Mouse (Mus musculus): Measurements from ENCODE around the gene Psg27. TPM values are rescaled to one million over a fixed set of nuclear protein-coding genes. Genes with fewer than 3 reads are reported as not detected.
"Not testable (repeated sequence)": the region's sequence is repeated elsewhere in the genome, so short reads cannot be mapped to it uniquely, and the experiment has no call there.

Psg27 gene
- not detected in 2 replicates for polyA plus RNA-seq (2015; fragmentation: Nextera tagmentation; extraction: Ambion mirVana)

DNA sequence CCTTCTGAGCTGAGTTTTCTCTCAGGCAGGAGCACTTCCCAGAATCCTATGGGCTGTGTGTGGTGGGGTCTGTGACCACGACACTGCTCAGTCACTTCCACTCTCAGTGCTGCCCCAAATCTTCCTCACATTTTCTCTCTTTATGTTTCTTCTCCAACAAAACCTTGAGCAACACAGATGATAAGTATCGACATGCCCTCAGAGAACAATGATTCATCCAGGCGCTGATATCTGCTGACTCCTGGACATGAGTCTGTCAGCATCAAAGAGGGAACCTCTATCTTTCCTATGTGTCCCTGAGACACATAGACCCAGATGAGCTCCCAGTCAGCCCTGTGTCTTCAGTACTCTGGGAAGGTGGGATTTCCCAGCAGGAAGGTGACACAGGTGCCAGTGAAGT, at the start of gene Psg27:
Psg27 (minus strand) TSS at position 101 of the 400 bp plus-strand sequence.
- Histone ChIP-seq H3K4me3 (no peak within 1 kb of the TSS), H3K9ac (no peak within 1 kb of the TSS), H3K27me3 (no peaks in the 10 kb centered on the region), H3K4me2 (no peak within 1 kb of the TSS), H3K27ac (no peak within 1 kb of the TSS), H3K4me1 (no peaks in the 10 kb centered on the region), H3K9me3 (no peaks in the 10 kb centered on the region), H3K36me3 (no peaks in the 10 kb centered on the region)
- WGBS, result 82% methylated on average over 3 of the region's 3 CpGs
- ATAC-seq (ENCODE audit: insufficient number of reproducible peaks, low FRiP score, low TSS enrichment, low read depth), result no peak

DNA sequence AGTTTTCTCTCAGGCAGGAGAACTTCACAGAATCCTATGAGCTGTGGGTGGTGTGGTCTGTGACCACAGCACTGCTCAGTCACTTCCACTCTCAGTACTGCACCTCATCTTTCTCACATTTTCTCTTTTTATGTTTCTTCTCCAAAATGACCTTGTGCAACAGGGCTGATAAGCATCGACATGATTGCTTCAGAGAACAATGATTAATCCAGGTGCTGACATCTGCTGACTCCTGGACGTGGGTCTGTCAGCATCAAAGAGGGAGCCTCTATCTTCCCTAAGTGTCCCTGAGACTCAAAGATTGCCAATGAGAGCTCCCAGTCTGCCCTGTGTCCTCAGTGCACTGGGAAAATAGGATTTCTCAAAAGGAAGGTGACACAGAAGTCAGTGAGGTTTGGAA, 49.3 kb upstream of the Psg27 start, which contains the start of gene Psg23:
Psg23 (minus strand) TSS at position 101 of the 400 bp plus-strand sequence.
- H3K4me1 ChIP-seq; H3K27ac ChIP-seq; H3K4me2 ChIP-seq; H3K9ac ChIP-seq; ATAC-seq (ENCODE audit: insufficient number of reproducible peaks, low FRiP score, low TSS enrichment, low read depth); H3K4me3 ChIP-seq; H3K9me3 ChIP-seq; H3K36me3 ChIP-seq; H3K27me3 ChIP-seq: not testable (repeated sequence)
- WGBS, result 68% methylated on average over 2 of the region's 2 CpGs

DNA sequence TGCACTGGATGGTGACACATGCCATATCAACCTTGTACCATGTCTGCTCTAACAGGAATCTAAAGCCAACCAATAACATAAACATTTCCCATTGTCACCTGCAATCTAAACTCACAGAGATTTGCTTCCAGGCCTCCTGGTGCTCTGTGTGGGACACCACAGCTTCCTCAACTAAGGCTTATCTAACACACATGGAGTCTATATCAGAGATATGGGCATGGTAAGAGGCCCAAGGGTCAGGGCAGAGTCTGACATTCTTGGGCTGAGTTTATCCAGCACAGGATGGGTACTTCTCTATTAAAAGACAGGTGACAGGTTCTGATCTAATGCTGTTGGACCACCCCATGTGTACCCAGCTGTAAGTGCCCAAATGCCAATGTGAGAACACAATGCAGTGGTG, 7.3 kb downstream of the Psg27 start:
- Histone ChIP-seq H3K9ac (no peak overlapping the region), H3K27me3 (no peaks in the 10 kb centered on the region), H3K9me3 (no peaks in the 10 kb centered on the region), H3K4me2 (no peak overlapping the region), H3K4me1 (no peaks in the 10 kb centered on the region), H3K36me3 (no peaks in the 10 kb centered on the region), H3K27ac (no peak overlapping the region), H3K4me3 (no peak overlapping the region)
- ATAC-seq (ENCODE audit: insufficient number of reproducible peaks, low FRiP score, low TSS enrichment, low read depth), result no peak

DNA sequence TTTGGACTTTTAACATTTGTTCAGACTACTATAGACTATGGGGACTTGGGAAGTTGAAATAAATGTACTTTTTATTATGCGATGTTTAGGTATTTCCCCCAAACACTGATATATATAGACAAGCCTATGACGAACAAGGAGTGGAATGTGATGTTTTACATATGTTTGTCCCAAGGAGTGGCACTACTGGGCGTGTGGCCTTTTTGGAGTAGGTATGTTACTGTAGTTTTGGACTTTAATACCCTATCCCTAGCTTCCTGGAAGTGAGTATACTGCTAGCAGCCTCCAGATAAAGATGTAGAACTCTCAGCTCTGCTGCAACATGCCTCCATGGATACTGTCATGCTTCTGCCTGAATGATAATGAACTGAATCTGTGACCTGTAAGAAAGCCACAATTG, 11.4 kb downstream of the Psg27 start:
- H3K36me3 ChIP-seq; ATAC-seq (ENCODE audit: insufficient number of reproducible peaks, low FRiP score, low TSS enrichment, low read depth): not testable (repeated sequence)
- 80% methylated on average over 3 of the region's 3 CpGs for WGBS

DNA sequence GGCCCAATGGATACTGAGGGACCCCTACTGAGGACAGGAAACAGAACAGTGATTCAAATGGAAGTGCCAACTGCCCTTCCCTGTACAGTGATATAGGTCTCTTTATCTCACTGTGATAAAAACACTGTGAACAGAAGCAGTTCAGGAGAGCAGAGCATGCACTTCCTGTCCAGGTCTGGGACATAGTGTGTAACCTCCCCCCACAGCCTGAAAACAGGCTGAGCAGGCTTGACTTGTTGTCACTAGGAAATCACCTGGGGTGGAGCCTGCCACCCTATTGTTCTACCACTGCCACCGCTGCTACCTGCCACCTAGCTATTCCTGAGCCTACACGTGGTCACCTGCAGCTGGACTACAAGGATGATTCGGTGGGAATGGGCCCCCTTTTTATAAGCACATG, 33.7 kb downstream of the Psg27 start:
- ATAC-seq (ENCODE audit: insufficient number of reproducible peaks, low FRiP score, low TSS enrichment, low read depth), result no peak
- H3K4me3 ChIP-seq, result no peak overlapping the region
- no peak overlapping the region for H3K27ac ChIP-seq
- H3K36me3 ChIP-seq, result no peaks in the 10 kb centered on the region
- H3K9me3 ChIP-seq, result no peaks in the 10 kb centered on the region
- no peak overlapping the region for H3K9ac ChIP-seq
- 63% methylated on average over 3 of the region's 3 CpGs for WGBS
- H3K27me3 ChIP-seq, result no peaks in the 10 kb centered on the region
- no peaks in the 10 kb centered on the region for H3K4me1 ChIP-seq
- H3K4me2 ChIP-seq, result no peak overlapping the region

More for the DNA sequence above, 11.4 kb downstream of the Psg27 start:
- not testable (repeated sequence) for H3K4me3 ChIP-seq, H3K4me1 ChIP-seq, H3K27me3 ChIP-seq, H3K27ac ChIP-seq, H3K4me2 ChIP-seq, H3K9ac ChIP-seq, H3K9me3 ChIP-seq

DNA sequence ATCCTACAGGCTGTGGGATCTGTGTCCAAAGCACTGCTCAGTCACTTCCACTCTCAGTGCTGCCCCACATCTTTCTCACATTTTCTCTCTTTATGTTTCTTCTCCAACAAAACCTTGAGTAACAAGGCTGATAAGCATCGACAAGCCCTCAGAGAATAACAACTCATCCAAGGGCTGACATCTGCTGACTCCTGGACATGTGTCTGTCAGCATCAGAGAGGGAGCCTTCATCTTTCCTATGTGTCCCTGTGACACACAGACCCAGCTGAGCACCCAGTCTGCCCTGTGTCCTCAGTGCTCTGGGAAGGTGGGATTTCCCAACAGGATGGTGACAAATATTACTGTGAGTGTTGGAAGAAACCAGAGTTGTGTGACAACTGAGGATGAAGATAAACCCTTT, 34.9 kb downstream of the Psg27 start, which contains the start of gene Psg25:
Psg25 (minus strand) TSS at position 101 of the 400 bp plus-strand sequence.
- Histone ChIP-seq H3K9me3 (no peaks in the 10 kb centered on the region), H3K4me2 (no peak within 1 kb of the TSS), H3K27me3 (no peaks in the 10 kb centered on the region), H3K4me1 (no peaks in the 10 kb centered on the region), H3K36me3 (no peaks in the 10 kb centered on the region), H3K27ac (no peak within 1 kb of the TSS), H3K9ac (no peak within 1 kb of the TSS), H3K4me3 (no peak within 1 kb of the TSS)
- ATAC-seq (ENCODE audit: insufficient number of reproducible peaks, low FRiP score, low TSS enrichment, low read depth), result no peak
- 77% methylated on average over 1 of the region's 1 CpGs for WGBS

DNA sequence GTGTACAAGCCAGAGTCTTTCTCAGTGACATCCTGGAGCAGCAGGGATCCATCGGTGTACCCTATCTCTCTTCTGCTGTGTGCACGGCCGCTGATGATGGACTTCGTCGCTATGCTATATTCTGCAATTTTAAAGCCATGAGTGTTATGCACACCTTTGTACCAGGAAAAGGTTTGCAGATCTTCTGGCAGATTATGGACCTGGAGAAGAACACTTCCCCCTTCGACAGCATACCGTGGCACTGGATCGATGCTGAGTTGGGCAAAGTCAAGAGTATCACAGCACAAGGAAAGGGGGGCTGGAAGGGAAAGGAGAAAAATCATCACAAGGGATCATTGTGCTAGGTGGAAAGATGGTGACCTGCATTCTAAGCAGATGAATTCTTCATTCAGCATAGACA, 42.4 kb downstream of the Psg27 start:
- Histone ChIP-seq H3K27ac (no peak overlapping the region), H3K27me3 (no peaks in the 10 kb centered on the region)
- WGBS, result 89% methylated on average over 8 of the region's 8 CpGs

DNA sequence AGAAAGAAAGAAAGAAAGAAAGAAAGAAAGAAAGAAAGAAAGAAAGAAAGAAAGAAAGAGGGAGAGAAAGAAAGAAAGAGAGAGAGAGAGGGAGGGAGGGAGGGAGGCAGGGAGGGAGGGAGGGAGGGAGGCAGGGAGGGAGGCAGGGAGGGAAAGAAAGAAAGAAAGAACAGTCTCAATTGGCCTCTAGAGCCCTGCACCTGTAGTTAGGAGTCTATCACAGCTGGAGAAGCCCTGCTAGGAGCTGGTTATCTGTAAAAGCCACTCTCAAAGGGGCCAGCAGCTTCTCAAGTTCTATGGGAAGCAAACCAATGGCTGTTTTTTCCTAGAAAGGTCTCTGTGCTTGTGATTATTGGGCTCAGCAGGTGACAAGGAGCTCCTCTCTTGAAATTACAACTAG, 54.3 kb downstream of the Psg27 start:
- not testable (repeated sequence) for ATAC-seq (ENCODE audit: insufficient number of reproducible peaks, low FRiP score, low TSS enrichment, low read depth); H3K9me3 ChIP-seq; H3K27ac ChIP-seq; H3K4me2 ChIP-seq; H3K9ac ChIP-seq; H3K4me1 ChIP-seq; H3K27me3 ChIP-seq; H3K36me3 ChIP-seq; H3K4me3 ChIP-seq

More for the DNA sequence above, 42.4 kb downstream of the Psg27 start:
- Histone ChIP-seq H3K4me3 (no peak overlapping the region), H3K36me3 (no peaks in the 10 kb centered on the region), H3K9ac (no peak overlapping the region), H3K4me2 (no peak overlapping the region), H3K4me1 (no peaks in the 10 kb centered on the region), H3K9me3 (no peaks in the 10 kb centered on the region)
- ATAC-seq (ENCODE audit: insufficient number of reproducible peaks, low FRiP score, low TSS enrichment, low read depth), result no peak

DNA sequence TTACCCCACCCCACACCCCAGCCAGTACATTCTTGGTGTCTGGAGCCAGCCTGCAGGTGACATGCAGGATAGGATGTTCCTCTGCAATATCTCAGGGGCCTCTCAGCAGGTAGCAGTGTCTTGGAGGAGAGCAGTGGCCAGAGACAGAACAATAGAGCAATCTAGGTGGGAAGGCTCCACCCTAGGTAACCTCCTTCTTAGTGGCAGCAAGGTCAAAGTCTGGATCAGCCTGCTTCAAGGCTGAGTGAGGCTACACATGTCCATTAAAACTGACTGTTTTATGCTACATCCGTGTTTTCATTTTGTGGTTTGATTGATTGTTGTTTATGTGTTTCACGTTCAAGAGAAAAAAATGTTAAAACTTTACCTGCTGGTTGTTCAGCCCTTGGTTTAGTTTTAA, 54.7 kb downstream of the Psg27 start:
- ATAC-seq (ENCODE audit: insufficient number of reproducible peaks, low FRiP score, low TSS enrichment, low read depth); H3K4me3 ChIP-seq; H3K27ac ChIP-seq; H3K27me3 ChIP-seq; H3K4me2 ChIP-seq; H3K9ac ChIP-seq; H3K4me1 ChIP-seq; H3K36me3 ChIP-seq; H3K9me3 ChIP-seq: not testable (repeated sequence)
- 68% methylated on average over 2 of the region's 2 CpGs for WGBS

DNA sequence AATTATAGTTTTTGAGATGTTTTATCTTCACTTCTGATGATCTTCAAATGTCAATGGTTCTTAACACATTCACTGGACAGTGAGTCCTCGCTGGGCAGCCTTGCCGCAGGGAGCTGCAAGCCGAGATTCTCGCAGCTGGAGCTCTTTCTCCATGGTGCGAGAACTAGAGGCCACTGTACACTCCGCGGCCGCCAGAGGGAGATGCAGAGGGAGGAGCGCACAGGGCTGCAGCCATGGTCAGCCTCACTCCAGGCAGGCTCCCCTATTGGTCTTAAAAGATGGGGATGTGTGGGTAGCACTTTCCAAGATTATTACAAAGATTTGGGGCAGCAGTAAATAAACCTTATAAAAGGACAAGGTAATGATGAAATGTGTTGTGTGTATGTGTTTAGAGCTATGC, 55.6 kb downstream of the Psg27 start:
- ATAC-seq (ENCODE audit: insufficient number of reproducible peaks, low FRiP score, low TSS enrichment, low read depth), result no peak
- no peaks in the 10 kb centered on the region for H3K36me3 ChIP-seq
- 24% methylated on average over 9 of the region's 9 CpGs for WGBS
- H3K4me3 ChIP-seq, result no peak overlapping the region
- no peak overlapping the region for H3K4me2 ChIP-seq
- no peak overlapping the region for H3K27ac ChIP-seq
- no peaks in the 10 kb centered on the region for H3K9me3 ChIP-seq
- H3K9ac ChIP-seq, result no peak overlapping the region
- H3K27me3 ChIP-seq, result no peaks in the 10 kb centered on the region
- H3K4me1 ChIP-seq, result no peaks in the 10 kb centered on the region

Other genes starting within 250 kb of the Psg27 start
- not detected in 2 replicates for gene Psg18, start 212.3 kb downstream of the Psg27 start, polyA plus RNA-seq (2015; fragmentation: Nextera tagmentation; extraction: Ambion mirVana)
- not detected in 2 replicates for gene Psg28, start 135.3 kb downstream of the Psg27 start, polyA plus RNA-seq (2015; fragmentation: Nextera tagmentation; extraction: Ambion mirVana)
- not detected in 2 replicates for gene Psg26, start 83.1 kb downstream of the Psg27 start, polyA plus RNA-seq (2015; fragmentation: Nextera tagmentation; extraction: Ambion mirVana)
- not detected in 2 replicates for gene Psg25, start 35.0 kb downstream of the Psg27 start, polyA plus RNA-seq (2015; fragmentation: Nextera tagmentation; extraction: Ambion mirVana)
- not detected in 2 replicates for gene Psg23, start 49.2 kb upstream of the Psg27 start, polyA plus RNA-seq (2015; fragmentation: Nextera tagmentation; extraction: Ambion mirVana)
- gene Psg21, start 89.4 kb upstream of the Psg27 start, polyA plus RNA-seq (2015; fragmentation: Nextera tagmentation; extraction: Ambion mirVana), result not detected in 2 replicates
- not detected in 2 replicates for gene Psg20, start 118.9 kb upstream of the Psg27 start, polyA plus RNA-seq (2015; fragmentation: Nextera tagmentation; extraction: Ambion mirVana)
- not detected in 2 replicates for gene Psg22, start 150.8 kb upstream of the Psg27 start, polyA plus RNA-seq (2015; fragmentation: Nextera tagmentation; extraction: Ambion mirVana)
- gene Psg19, start 231.2 kb upstream of the Psg27 start, polyA plus RNA-seq (2015; fragmentation: Nextera tagmentation; extraction: Ambion mirVana), result not detected in 2 replicates